Mouse (Mus musculus): ENCODE results near the gene Mapre3.

DNA sequence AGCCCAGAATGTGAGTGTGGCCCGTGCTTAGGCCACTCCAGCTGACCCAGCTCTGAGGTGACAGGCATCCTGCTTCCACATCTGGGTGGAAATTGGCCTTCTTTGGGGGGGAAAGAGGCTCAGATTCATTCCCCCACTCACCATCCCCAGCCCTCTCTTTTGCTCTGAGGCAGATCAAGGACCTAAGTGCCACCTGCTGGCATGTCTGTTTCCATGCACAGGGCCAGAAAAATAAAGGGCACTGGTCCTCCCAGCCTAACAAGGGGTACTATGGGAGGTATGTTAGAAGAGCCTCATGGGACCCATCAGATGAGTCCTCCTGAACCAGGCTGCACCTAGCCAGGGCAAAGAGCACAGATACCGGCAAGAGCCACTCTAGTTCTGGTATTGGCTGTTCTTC, 41.7 kb downstream of the Mapre3 start:
- TF ChIP-seq POLR2A (IDR thresholded peaks at IDR 0.05; ENCODE audit: insufficient read depth, low read depth, low read length) (no peak), CTCF (IDR thresholded peaks at IDR 0.05; ENCODE audit: insufficient read depth, low read depth, low read length) (no peak)
